Mouse (Mus musculus) thymus, postnatal 0 days (tissue): Measurements from ENCODE around the gene Cd55b. TPM values are rescaled to one million over a fixed set of nuclear protein-coding genes. Genes with fewer than 3 reads are reported as not detected.
"Not testable (repeated sequence)": the region's sequence is repeated elsewhere in the genome, so short reads cannot be mapped to it uniquely, and the experiment has no call there.

Experiments
- DNase-seq: peaks from one replicate; pipeline ENCODE4 v3.0.0-alpha.2; 2015; ENCODE audit warnings: low spot score
- polyA plus RNA-seq: library from polyadenylated mRNA; unstranded; fragments of >200 nt; fragmentation: Nextera tagmentation; extraction: Ambion mirVana; gene quantifications from 2 replicates; pipeline ENCODE4 v1.2.1, GENCODE M21; 2015

Cd55b gene
- polyA plus RNA-seq: 0.20 TPM in 1 of 2 replicates, not detected in the other

GRCm38 (mm10) chr1:130422664-130423111, at the start of gene Cd55b:
Gene Cd55b, minus strand, starts transcription at chr1:130423009.
- no peak for DNase-seq

- DNase-seq: no peak
These were observed 47.3 kb upstream of the Cd55b start for GRCm38 (mm10) chr1:130470074-130470473.

- DNase-seq: no peak
These were observed 44.6 kb upstream of the Cd55b start for GRCm38 (mm10) chr1:130467453-130467852.

- no peak for DNase-seq
These were observed 41.4 kb upstream of the Cd55b start for GRCm38 (mm10) chr1:130464173-130464572.

GRCm38 (mm10) chr1:130462867-130463266, 40.1 kb upstream of the Cd55b start:
- DNase-seq: no peak

GRCm38 (mm10) chr1:130462084-130462861, 39.5 kb upstream of the Cd55b start, which contains the start of gene Cd55:
Gene Cd55, minus strand, starts transcription at chr1:130462744.
- peak; percentile 85 for DNase-seq

- DNase-seq: no peak
These were observed 32.3 kb upstream of the Cd55b start for GRCm38 (mm10) chr1:130455111-130455510.

GRCm38 (mm10) chr1:130442930-130443329, 20.1 kb upstream of the Cd55b start:
- DNase-seq: not testable (repeated sequence)

GRCm38 (mm10) chr1:130430920-130431319, 8.1 kb upstream of the Cd55b start:
- DNase-seq: no peak

- not testable (repeated sequence) for DNase-seq
These were observed 5.9 kb upstream of the Cd55b start for GRCm38 (mm10) chr1:130428667-130429066.

GRCm38 (mm10) chr1:130427175-130427853, 4.5 kb upstream of the Cd55b start:
- not testable (repeated sequence) for DNase-seq

- not testable (repeated sequence) for DNase-seq
These were observed 776 bp downstream of the Cd55b start for GRCm38 (mm10) chr1:130422033-130422432.

- not testable (repeated sequence) for DNase-seq
These were observed 25.7 kb downstream of the Cd55b start for GRCm38 (mm10) chr1:130397109-130397508.

GRCm38 (mm10) chr1:130387282-130387681, 35.5 kb downstream of the Cd55b start:
- not testable (repeated sequence) for DNase-seq

- no peak for DNase-seq
These were observed 44.9 kb downstream of the Cd55b start for GRCm38 (mm10) chr1:130377726-130378429.

GRCm38 (mm10) chr1:130374173-130374785, 48.5 kb downstream of the Cd55b start:
- DNase-seq: no peak

GRCm38 (mm10) chr1:130373398-130374083, 49.3 kb downstream of the Cd55b start:
- no peak for DNase-seq

GRCm38 (mm10) chr1:130371895-130372528, 50.8 kb downstream of the Cd55b start:
- DNase-seq: peak; percentile 20

- DNase-seq: no peak
These were observed 51.5 kb downstream of the Cd55b start for GRCm38 (mm10) chr1:130371291-130371690.

GRCm38 (mm10) chr1:130350077-130350635, 72.7 kb downstream of the Cd55b start:
- no peak for DNase-seq
